Mouse (Mus musculus) c-Kit-negative CD71-positive TER-119-positive erythroid progenitor cells, embryonic 14.5 days (primary cell): ENCODE data around the gene Vwa2.

ENCODE experiments used
- DNase-seq: peaks from one replicate; pipeline ENCODE4 v3.0.0-alpha.2; 2013; ENCODE audit warnings: low read depth, low spot score

Vwa2 gene

DNA sequence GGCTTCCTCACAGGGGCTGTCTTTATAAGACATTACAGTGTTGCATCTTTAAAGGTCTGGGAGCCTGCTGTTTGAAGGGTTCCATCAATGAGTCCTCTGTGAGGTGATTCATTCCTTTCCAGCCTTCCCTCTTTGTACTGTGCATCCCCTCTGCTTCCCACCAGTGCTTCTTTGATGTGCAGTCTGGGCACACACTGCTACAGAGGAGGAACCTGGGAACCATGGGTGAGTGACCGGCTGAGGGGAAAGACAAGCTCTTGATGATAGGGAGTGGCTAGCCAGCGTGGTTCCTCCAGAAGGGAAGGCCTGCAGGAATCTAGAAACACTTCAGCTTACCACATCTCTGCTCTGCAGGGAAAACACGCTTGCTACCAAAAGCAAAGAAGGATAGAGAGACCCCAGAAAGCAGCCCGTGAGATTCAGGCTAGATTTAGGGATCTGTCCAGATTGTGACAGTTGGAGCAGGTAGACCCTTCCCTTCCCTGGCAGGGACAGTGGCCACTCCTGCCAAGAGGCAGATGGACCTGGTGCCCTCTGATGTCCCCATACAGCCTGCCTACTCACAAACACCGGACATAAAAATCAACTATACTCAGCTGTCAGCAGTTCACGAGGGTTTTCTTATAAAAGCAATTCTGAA is 74.0 kb downstream of the Vwa2 start:
- no peak for DNase-seq

DNA sequence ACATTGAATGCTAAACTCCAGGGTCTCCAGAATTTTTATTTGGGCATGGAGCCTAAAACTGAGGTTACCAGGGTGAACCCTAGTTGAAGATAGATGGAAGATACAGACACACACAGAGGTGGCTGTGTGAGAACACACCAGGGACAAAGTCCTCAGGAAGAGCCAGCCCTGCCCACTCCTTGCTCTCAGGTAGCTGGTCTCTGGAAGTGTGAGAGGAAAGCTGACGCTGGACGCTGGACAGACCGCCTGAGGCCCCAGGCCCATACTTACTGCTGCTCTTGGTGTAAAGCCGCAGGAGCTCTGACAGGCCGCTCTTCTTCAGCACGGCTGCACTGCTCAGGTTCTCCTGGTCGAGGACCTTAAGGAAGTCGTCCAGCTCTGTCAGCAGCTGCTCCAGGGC is 75.8 kb downstream of the Vwa2 start:
- DNase-seq: no peak

DNA sequence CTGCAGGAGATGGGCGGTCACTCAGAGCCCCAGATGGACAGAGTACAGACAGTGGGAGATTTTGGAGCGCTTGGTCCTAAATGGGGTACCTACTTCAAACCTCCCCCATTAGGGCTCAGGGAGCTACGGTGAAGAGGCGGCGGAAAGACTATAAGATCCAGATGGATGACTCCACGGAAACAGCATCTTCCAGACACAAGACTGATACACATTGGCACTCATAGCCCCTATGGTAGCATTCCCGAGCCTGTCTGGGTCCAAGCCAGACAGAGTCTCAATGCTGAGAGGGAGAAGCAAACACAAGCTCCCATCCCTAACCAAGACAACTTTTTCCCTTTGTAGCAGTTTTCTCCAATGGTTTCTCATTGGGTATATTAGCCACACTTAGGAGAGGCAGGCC is 76.8 kb downstream of the Vwa2 start:
- DNase-seq: no peak

DNA sequence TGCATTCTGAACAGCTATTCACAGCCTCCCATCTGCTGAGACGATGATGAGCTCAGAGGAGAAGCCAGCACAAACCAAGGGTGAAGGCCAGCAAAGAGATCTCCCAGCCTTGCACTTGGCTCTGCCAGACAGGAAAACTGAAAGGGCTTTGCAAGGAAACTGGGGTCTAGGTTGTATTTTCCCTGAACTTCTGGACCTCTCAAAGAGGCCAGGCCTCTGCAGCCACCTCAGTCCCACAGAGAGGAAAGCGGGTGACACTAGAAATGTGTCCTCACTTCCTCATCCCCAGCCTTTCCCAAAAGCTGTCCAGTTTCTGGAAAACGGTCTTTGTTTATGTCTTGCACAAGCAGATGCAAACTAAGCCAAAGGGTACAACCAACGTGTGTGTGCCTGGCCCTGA is 79.8 kb downstream of the Vwa2 start:
- no peak for DNase-seq

DNA sequence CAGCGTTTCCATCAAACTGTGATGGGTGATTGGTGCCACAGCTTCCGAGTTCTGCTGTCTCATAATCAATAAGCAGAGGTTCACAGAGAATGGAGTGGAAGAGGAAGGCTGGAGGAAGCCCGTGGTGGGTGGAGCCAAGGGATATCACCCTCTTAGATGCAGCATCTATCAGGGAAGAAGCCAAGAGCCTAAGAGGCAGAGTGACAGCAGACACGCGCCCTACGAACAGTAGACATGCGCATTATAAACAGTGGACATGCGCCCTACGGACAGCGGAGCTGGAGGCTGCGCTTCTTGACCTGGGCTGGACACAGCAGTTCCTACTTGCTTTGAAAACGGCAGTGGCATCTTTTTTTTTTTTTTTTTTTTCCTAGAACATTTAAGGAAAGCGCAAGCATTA is 80.8 kb downstream of the Vwa2 start:
- DNase-seq: no peak

DNA sequence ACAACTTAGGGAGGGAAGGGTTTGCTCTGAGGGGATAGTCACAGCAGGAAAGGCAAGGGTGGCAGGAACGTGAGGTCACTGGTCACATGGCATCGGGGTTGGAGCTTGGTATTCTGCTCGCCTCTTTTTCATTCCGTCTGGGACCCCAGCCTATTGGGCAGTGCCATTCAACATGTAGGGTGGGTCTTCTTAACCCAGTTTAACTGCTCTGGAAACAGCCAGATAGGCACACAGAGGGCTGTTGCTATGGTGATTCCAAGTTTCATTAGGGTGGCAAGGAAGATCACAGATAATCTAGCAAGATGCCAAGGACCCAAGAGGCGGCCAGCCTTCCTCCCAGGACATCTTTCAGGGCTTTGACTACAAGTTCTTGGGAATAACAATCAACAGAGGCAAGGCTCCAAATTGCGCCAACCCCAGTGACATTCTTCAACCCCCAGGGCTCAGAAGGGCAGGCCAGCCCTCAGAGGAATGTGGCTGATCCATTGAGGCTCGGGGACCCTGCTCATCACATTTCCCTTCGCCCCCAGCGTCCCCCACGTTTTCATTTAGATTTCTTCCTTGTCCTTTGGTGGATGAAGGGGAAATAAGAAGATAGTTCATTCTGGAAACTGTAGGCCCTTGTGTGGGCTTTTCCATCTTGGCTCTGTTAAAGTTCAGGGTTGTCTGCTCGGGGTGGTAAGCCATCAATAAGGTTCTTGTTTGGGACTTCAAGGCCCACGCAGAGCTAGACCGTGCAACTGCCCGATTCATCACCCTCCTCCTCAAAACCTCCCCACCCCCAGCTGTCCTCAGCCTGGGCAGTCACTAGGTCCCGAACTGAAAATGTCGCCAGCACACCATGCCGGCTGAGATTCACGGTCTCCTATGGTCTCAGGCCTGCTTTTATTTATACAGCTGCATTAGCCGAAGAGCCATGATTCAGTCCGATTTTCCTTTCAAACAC is 81.8 kb downstream of the Vwa2 start:
- no peak for DNase-seq

DNA sequence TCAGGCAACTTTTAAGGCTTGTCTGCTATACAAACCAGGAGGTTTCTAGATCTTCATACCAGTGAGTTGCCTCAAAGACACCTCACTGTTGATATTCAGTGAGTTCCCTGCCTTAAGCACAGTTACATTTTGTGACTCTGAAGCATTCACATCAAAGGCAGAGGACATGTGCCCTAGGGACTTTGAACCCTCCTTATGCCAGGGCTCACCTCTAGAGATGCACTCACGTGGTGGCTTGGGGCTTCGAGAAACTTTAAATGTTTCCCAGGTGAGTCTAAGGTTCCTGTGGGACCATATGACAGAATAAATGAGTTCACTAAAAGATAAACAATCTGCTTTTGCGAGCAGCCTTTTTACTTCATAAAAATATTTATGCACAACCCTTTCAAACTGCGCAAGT is 84.0 kb downstream of the Vwa2 start:
- DNase-seq: no peak

DNA sequence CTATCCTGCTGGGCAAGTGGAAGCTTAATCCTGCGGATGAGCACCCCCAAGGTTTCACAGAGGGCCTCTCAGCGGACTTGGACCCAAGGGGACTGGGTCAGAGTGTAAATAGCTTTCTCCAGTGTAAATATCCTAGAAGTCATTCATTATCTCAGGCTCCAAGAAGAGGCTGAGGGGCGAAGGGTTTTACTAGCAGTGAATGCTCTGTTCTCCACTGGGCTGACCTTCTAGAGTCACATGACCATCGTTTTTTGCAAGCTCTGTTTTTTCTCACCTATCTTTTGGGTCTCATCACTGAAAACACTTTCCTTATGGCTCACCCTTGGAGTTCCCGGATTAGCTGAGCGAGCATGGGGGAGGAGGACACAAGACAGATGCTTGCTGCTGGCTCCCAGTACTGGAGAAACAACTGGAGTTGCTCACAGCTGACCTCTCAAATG is 84.6 kb downstream of the Vwa2 start:
- no peak for DNase-seq

DNA sequence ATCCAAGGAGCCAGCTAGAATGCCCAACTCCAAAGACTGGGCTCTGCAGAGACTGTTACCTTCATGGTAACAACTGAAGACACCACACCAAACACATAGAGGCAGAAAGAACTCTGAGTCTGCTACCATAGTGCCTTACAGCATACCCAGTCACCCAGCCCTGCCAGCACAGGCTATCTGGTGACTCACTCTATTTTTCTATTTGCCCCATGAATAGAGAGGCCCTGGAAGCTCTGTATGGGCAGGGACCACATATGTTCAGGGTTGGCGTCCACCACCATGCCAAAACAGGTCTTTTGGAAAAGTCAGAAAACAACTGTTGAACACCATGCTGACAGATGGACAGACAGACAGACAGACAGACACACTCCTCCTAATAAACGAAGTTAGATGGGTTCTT is 85.0 kb downstream of the Vwa2 start:
- no peak for DNase-seq

DNA sequence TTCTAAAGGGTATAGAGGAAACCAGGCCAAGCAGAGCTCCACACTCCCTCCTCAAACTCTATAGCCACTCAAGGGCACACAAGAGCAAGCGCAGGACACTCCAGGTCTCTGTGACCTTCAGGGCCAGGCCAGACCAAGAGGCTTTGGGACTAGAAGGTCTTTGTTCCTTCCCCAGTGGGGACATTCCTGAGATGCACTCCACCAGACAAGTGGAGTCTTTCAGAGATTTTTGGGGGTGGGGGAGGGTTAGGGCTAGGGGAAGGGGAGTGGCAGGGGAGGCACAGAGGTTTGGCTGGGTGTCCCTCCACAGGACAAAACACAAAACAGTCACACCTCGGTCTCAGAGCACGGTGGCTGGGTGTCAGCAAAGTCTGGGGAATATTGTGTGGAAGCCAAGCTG is 85.6 kb downstream of the Vwa2 start:
- no peak for DNase-seq
